Mouse (Mus musculus) liver, embryonic 14.5 days (tissue): Measurements from ENCODE around the gene Hcfc2.

ENCODE experiments used
- CTCF ChIP-seq: IDR thresholded peaks from 2 replicates; pipeline ENCODE4 v1.5.1; 2016; ENCODE audit warnings: antibody characterized with exemption, low read depth, control low read depth
- EP300 ChIP-seq: IDR thresholded peaks from 2 replicates; pipeline ENCODE4 v1.6.1; 2016; ENCODE audit warnings: antibody characterized with exemption, low read depth

- no peak for TF ChIP-seq CTCF
- TF ChIP-seq EP300 = no peak
Observed at GRCm38 (mm10) chr10:82752921-82753320, 57.0 kb downstream of the Hcfc2 start.
